16 mouse cellular contexts compared by ENCODE assay signal in the genomic region with DNA sequence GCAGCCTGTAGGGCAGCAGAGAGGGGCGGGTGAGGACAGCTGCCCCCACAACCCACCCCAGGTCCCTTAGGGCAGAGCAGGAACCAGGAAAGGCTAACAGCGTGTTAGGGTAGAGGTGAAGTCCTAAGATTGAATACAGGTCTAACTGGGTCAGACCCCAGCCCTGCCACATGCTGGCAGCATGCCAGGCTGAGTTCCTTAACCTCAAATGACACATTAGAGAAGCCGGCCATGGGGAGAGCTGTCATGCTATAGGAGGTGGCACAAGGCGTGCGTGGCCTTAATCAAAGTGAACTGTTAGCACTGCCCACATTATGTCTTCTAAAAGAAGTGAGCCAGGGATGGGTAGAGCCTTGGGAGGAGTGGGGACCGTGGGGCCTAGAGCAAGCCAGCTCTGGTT. TPM values are rescaled to one million over a fixed set of nuclear protein-coding genes. Genes with fewer than 3 reads are reported as not detected.
DNase-seq lines count a peak whose midpoint lies in the region; ATAC-seq and TF ChIP-seq lines count a peak whose summit lies in the region.
"Had no signal": no experiment of that assay in that cellular context is flagged by ENCODE, and none has a peak within 500 bp of the region (broad histone marks: within the 10 kb centered on the region; RNA-seq: fewer than 3 reads in every experiment).

No protein-coding gene starts in this region.

- H3K27me3 ChIP-seq in kidney, embryonic 14.5 days (ENCODE audit: control insufficient read depth, insufficient read depth, low read length) = no peaks in the 10 kb centered on the region
- no peaks in the 10 kb centered on the region for H3K27me3 ChIP-seq in intestine, postnatal 0 days (replicated peaks; ENCODE audit: control insufficient read depth, insufficient read depth, low read length)
- H3K27me3 ChIP-seq: neural tube, embryonic 13.5 days had no signal

- H3K4me3 ChIP-seq in kidney, embryonic 14.5 days (ENCODE audit: low read length) = no peak overlapping the region
- no peak overlapping the region for H3K4me3 ChIP-seq in ES-E14 (ENCODE audit: insufficient read depth in 1 of 2, low read depth in 1 of 2, low read length in 2 of 2, poor library complexity in 1 of 2, severe bottlenecking in 1 of 2)
- H3K4me3 ChIP-seq in intestine, postnatal 0 days (ENCODE audit: low read depth, low read length) = no peak overlapping the region
- H3K4me3 ChIP-seq: embryonic facial prominence, embryonic 12.5 days; neural tube, embryonic 13.5 days had no signal

- no peak overlapping the region for H3K9ac ChIP-seq in kidney, embryonic 14.5 days (ENCODE audit: low read depth, low read length)
- no peak overlapping the region for H3K9ac ChIP-seq in ES-E14 (ENCODE audit: insufficient read depth, low read depth, low read length, poor library complexity, severe bottlenecking)
- no peak overlapping the region for H3K9ac ChIP-seq in intestine, postnatal 0 days (ENCODE audit: low read depth, low read length)
- H3K9ac ChIP-seq: embryonic facial prominence, embryonic 12.5 days; liver, postnatal 0 days; neural tube, embryonic 13.5 days had no signal

- peaks cover 42% of the 10 kb centered on the region for H3K4me1 ChIP-seq in kidney, embryonic 14.5 days (ENCODE audit: control insufficient read depth, insufficient read depth, low read length)
- H3K4me1 ChIP-seq in ES-E14 (ENCODE audit: control insufficient read depth in 2 of 2, insufficient read depth in 2 of 2, low read length in 2 of 2, poor library complexity in 1 of 2) = peaks cover 23 to 61% of the 10 kb centered on the region in 2 experiments
- H3K4me1 ChIP-seq in intestine, postnatal 0 days (replicated peaks; ENCODE audit: control insufficient read depth, insufficient read depth, low read length) = peaks cover 5% of the 10 kb centered on the region; the same call in 1 of the 2 replicates

- H3K4me2 ChIP-seq in kidney, embryonic 14.5 days (replicated peaks; ENCODE audit: low read depth, low read length) = no peak overlapping the region
- no peak overlapping the region for H3K4me2 ChIP-seq in intestine, postnatal 0 days (replicated peaks; ENCODE audit: low read depth)
- H3K4me2 ChIP-seq: embryonic facial prominence, embryonic 12.5 days; midbrain, embryonic 11.5 days; neural tube, embryonic 13.5 days had no signal

- in situ Hi-C loops in ES-E14 (cut with MboI; ENCODE audit: low sequenced_read_pairs in 2 of 2, unreplicated experiment in 2 of 2) = no loop called here

- ATAC-seq in kidney, embryonic 14.5 days (ENCODE audit: low FRiP score, low TSS enrichment) = no peak
- peak; percentile 2; the same call in 1 of the 2 replicates for ATAC-seq in intestine, postnatal 0 days
- ATAC-seq: hindbrain, postnatal 0 days; liver, postnatal 0 days had no signal

- peak; percentile 35 to 53 for DNase-seq in kidney, postnatal 4 days
- DNase-seq in ES-E14 (ENCODE audit: low read depth, low spot score) = no peak
- DNase-seq in retina, postnatal 1 day = peak; percentile 81
- no peak for DNase-seq in cerebellum, postnatal 14 days
- DNase-seq in adrenal gland, adult 18-20 months (ENCODE audit: low spot score in 2 of 2) = no peak
- DNase-seq: cerebellum, adult 18-20 months; left cerebral cortex, postnatal 4 days; liver, postnatal 0 days had no signal

- no peaks in the 10 kb centered on the region for H3K36me3 ChIP-seq in kidney, embryonic 14.5 days (ENCODE audit: control insufficient read depth, insufficient read depth, low read length)
- H3K36me3 ChIP-seq in ES-E14 (ENCODE audit: control insufficient read depth, insufficient read depth, low read length, poor library complexity, severe bottlenecking) = peaks cover 7% of the 10 kb centered on the region
- H3K36me3 ChIP-seq in intestine, postnatal 0 days (ENCODE audit: control insufficient read depth, insufficient read depth) = no peaks in the 10 kb centered on the region
- H3K36me3 ChIP-seq: embryonic facial prominence, embryonic 12.5 days; neural tube, embryonic 13.5 days had no signal

- H3K9me3 ChIP-seq in kidney, embryonic 14.5 days (ENCODE audit: control insufficient read depth, low read length) = no peaks in the 10 kb centered on the region
- H3K9me3 ChIP-seq in ES-E14 (ENCODE audit: control insufficient read depth, insufficient read depth, low read depth, low read length) = no peaks in the 10 kb centered on the region
- H3K9me3 ChIP-seq in intestine, postnatal 0 days (ENCODE audit: control insufficient read depth) = no peaks in the 10 kb centered on the region
- H3K9me3 ChIP-seq: embryonic facial prominence, embryonic 12.5 days; neural tube, embryonic 13.5 days had no signal

- TF ChIP-seq CTCF in intestine, postnatal 0 days (IDR thresholded peaks at IDR 0.05; ENCODE audit: low read depth) = no peak

- H3K27ac ChIP-seq in kidney, embryonic 14.5 days (ENCODE audit: low read depth, low read length) = no peak overlapping the region
- peak overlapping the region; percentile 63; the same call in 1 of the 2 replicates for H3K27ac ChIP-seq in ES-E14 (ENCODE audit: insufficient read depth, low read depth, low read length, poor library complexity, severe bottlenecking)
- no peak overlapping the region for H3K27ac ChIP-seq in intestine, postnatal 0 days (ENCODE audit: low read depth, low read length)
- H3K27ac ChIP-seq: embryonic facial prominence, embryonic 12.5 days; hindbrain, postnatal 0 days; neural tube, embryonic 13.5 days had no signal

- 71% methylated on average over 6 of the region's 6 CpGs for WGBS in kidney, embryonic 14.5 days
- 44% methylated on average over 6 of the region's 6 CpGs for WGBS in intestine, postnatal 0 days

TF ChIP-seq in ES-E14, 5 proteins besides CTCF, POLR2A, EP300 and RAD21:
- TF ChIP-seq ZNF384 (IDR thresholded peaks at IDR 0.05; ENCODE audit: low read depth, low read length) (no peak), MAFK (IDR thresholded peaks at IDR 0.05; ENCODE audit: insufficient read depth, low read depth, low read length) (no peak), CHD2 (IDR thresholded peaks at IDR 0.05; ENCODE audit: low read depth, low read length) (no peak), ZC3H11A (IDR thresholded peaks at IDR 0.05; ENCODE audit: borderline replicate concordance, low read depth, low read length) (no peak), HCFC1 (IDR thresholded peaks at IDR 0.05; ENCODE audit: borderline replicate concordance, insufficient read depth, low read length) (no peak)

RNA-seq across cellular contexts. Expression of a gene that starts 24.1 kb away (rescaled TPM):
- 1.4 and 2.3 TPM in 2 replicates for polyA plus RNA-seq in kidney, embryonic 14.5 days (2014; fragmentation: Nextera tagmentation; extraction: Ambion mirVana)
- 6.2 and 6.7 TPM in 2 replicates for total RNA-seq in ES-E14 (2012; rRNA removed)
- polyA plus RNA-seq in intestine, postnatal 0 days (2015; fragmentation: Nextera tagmentation; extraction: Ambion mirVana) = 0.39 and 0.51 TPM in 2 replicates
- total RNA-seq in adrenal gland, adult 18-20 months (2021) = not detected
- total RNA-seq: hematopoietic stem cell, adult 5-6 weeks had no signal

RNA-seq across cellular contexts. Expression of a gene that starts 54.5 kb away (rescaled TPM):
- polyA plus RNA-seq in kidney, embryonic 14.5 days (2014; fragmentation: Nextera tagmentation; extraction: Ambion mirVana) = 2.7 and 3.8 TPM in 2 replicates
- total RNA-seq in ES-E14 (2012; rRNA removed) = 15.3 and 35.0 TPM in 2 replicates
- polyA plus RNA-seq in intestine, postnatal 0 days (2015; fragmentation: Nextera tagmentation; extraction: Ambion mirVana) = 5.7 TPM in 2 replicates
- total RNA-seq in adrenal gland, adult 18-20 months (2021) = 10 to 100 TPM; 11.9 to 15.2 TPM

RNA-seq across cellular contexts. Expression of a gene that starts 54.7 kb away (rescaled TPM):
- 0.64 and 0.81 TPM in 2 replicates for polyA plus RNA-seq in kidney, embryonic 14.5 days (2014; fragmentation: Nextera tagmentation; extraction: Ambion mirVana)
- total RNA-seq in ES-E14 (2012; rRNA removed) = 0.09 and 0.26 TPM in 2 replicates
- 0.09 TPM in 1 of 2 replicates, not detected in the other for polyA plus RNA-seq in intestine, postnatal 0 days (2015; fragmentation: Nextera tagmentation; extraction: Ambion mirVana)
- total RNA-seq in adrenal gland, adult 18-20 months (2021) = under 1 TPM; 0.29 to 0.89 TPM
- total RNA-seq: gastrocnemius, adult 8-10 months; hematopoietic stem cell, adult 5-6 weeks had no signal
- polyA plus RNA-seq: liver, postnatal 0 days had no signal

Comparison
In these comparisons a context has a peak if more than half of its experiments do, and no peak if none do; other contexts are left out.
1. DNase-seq: peak in kidney, postnatal 4 days (2 of 2) and retina, postnatal 1 day (single experiment); none in ES-E14 (single experiment), cerebellum, postnatal 14 days (0 of 2) and adrenal gland, adult 18-20 months (0 of 2).